Mouse (Mus musculus): ENCODE measurements at regions not wholly inside any gene's neighbourhood (a gene's known extent, or its start where the extent isn't known, plus 50 kb on each side); places are given as distances from the start of the nearest gene placed in this dataset.

DNA sequence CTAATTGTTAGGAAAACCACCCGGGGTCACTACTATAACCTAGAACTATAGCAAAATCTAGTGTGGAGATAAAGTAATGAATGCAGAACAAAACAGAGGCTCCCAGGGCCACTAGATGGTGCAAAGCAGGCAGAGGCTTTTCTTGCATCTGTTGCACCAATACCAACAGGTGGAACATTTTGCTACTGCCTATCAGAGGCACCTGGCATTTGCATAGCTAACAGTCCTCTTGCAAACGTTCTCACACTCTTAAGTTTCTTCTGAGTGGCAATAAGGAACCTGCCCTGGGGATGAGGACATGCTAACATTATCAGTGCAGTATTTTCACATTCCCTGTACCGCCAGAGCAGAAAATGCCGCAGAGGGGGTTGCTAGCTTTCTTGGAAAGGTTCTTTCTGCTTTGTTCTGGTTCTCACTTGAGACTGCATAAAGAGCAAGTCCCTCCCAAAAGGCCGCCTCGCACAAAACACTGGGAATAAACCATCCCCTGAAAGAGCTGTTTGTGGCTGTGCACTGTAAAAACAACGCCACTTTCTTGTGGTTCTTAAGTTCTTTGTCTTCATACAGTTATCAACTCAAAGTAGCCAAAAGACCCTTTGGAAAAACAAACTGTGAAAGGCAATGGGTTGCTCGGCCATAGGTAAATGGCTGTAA is 193.2 kb upstream of the Smim15 start:
- TF ChIP-seq EP300 (IDR thresholded peaks at IDR 0.05; ENCODE audit: low read depth in 1 of 2, low read length in 2 of 2): no peak
- TF ChIP-seq USF1 (IDR thresholded peaks at IDR 0.05; ENCODE audit: low read depth, low read length): no peak
- no peak for TF ChIP-seq RCOR1 (IDR thresholded peaks at IDR 0.05; ENCODE audit: low read depth, low read length)
- TF ChIP-seq JUND (IDR thresholded peaks at IDR 0.05; ENCODE audit: low read depth, low read length): no peak
- TF ChIP-seq CHD2 (IDR thresholded peaks at IDR 0.05; ENCODE audit: low read length): no peak
- TF ChIP-seq POLR2AphosphoS2 (IDR thresholded peaks at IDR 0.05; ENCODE audit: low read length): no peak
- no peak for TF ChIP-seq CTCF (IDR thresholded peaks at IDR 0.05 in 2 of 3, conservative IDR thresholded peaks at IDR 0.05 in 1 of 3; ENCODE audit: control insufficient read depth in 1 of 3, insufficient read depth in 1 of 3, low read depth in 2 of 3, low read length in 3 of 3, poor library complexity in 1 of 3, severe bottlenecking in 1 of 3)
- TF ChIP-seq TBP (IDR thresholded peaks at IDR 0.05; ENCODE audit: low read depth, low read length): no peak
- Histone ChIP-seq H3K36me3 (ENCODE audit: control insufficient read depth in 1 of 2, insufficient read depth in 2 of 2, low read length in 2 of 2) (peaks cover 0 to 8% of the 10 kb centered on the region in 2 experiments; a peak in 2 of 4 replicates), H3K79me2 (ENCODE audit: control insufficient read depth, insufficient read depth, low read length, poor library complexity) (peaks cover 2% of the 10 kb centered on the region; the same call in 1 of the 2 replicates), H3K27me3 (ENCODE audit: control insufficient read depth in 1 of 2, insufficient read depth in 2 of 2, low read length in 2 of 2) (no peaks in the 10 kb centered on the region), H3K27ac (ENCODE audit: control insufficient read depth, low read depth, low read length) (no peak overlapping the region), H3K4me1 (ENCODE audit: control insufficient read depth in 1 of 2, insufficient read depth in 2 of 2, low read length in 2 of 2) (peaks cover 6 to 11% of the 10 kb centered on the region in 2 experiments), H3K9ac (ENCODE audit: control insufficient read depth, low read depth, low read length, poor library complexity, severe bottlenecking) (no peak overlapping the region), H3K9me3 (replicated peaks; ENCODE audit: insufficient read depth, low read length) (no peaks in the 10 kb centered on the region), H3K4me3 (ENCODE audit: control insufficient read depth in 1 of 2, insufficient read depth in 1 of 2, low read depth in 2 of 2, low read length in 2 of 2) (no peak overlapping the region)
- DNase-seq (ENCODE audit: low read depth, low spot score): no peak

DNA sequence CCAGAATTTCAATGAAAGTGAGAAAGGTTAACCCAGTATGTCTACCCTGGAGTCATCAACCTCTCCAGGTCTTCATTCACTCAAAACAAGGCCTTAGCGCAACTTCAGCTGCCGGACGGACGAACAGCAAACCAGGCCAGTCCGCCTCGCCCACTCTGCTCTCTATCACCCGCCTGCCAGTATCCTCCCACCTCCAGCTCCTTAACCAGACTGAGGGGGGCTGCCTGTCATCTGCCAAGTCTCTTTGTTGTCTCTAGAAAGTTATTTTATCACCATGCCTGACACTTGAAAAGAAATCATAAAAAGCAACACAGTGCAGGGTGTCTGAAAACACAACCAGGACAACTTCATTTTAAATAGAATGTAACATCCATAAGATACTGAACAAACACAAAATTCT is 195.4 kb upstream of the Smim15 start:
- no peaks in the 10 kb centered on the region for H3K9me3 ChIP-seq (replicated peaks; ENCODE audit: insufficient read depth, low read length)
- TF ChIP-seq NELFE (IDR thresholded peaks at IDR 0.05; ENCODE audit: low read depth, low read length) (no peak), TBP (IDR thresholded peaks at IDR 0.05; ENCODE audit: low read depth, low read length) (no peak), POLR2AphosphoS2 (IDR thresholded peaks at IDR 0.05; ENCODE audit: low read length) (no peak), ELF1 (IDR thresholded peaks at IDR 0.05; ENCODE audit: low read depth, low read length) (no peak), ETS1 (IDR thresholded peaks at IDR 0.05; ENCODE audit: low read depth, low read length) (no peak), ZKSCAN1 (IDR thresholded peaks at IDR 0.05; ENCODE audit: low read depth, low read length) (no peak), CTCF (IDR thresholded peaks at IDR 0.05 in 2 of 3, conservative IDR thresholded peaks at IDR 0.05 in 1 of 3; ENCODE audit: control insufficient read depth in 1 of 3, insufficient read depth in 1 of 3, low read depth in 2 of 3, low read length in 3 of 3, poor library complexity in 1 of 3, severe bottlenecking in 1 of 3) (no peak), MAFK (IDR thresholded peaks at IDR 0.05; ENCODE audit: borderline replicate concordance, low read depth, low read length) (no peak), USF2 (IDR thresholded peaks at IDR 0.05; ENCODE audit: borderline replicate concordance in 1 of 2, insufficient read depth in 1 of 2, low read depth in 1 of 2, low read length in 2 of 2) (no peak), TAL1 (IDR thresholded peaks at IDR 0.05; ENCODE audit: low read length) (no peak), GABPA (IDR thresholded peaks at IDR 0.05; ENCODE audit: low read depth, low read length) (no peak)
- peaks cover 0 to 18% of the 10 kb centered on the region in 2 experiments; a peak in 2 of 4 replicates for H3K36me3 ChIP-seq (ENCODE audit: control insufficient read depth in 1 of 2, insufficient read depth in 2 of 2, low read length in 2 of 2)
- H3K27me3 ChIP-seq (ENCODE audit: control insufficient read depth in 1 of 2, insufficient read depth in 2 of 2, low read length in 2 of 2): no peaks in the 10 kb centered on the region
- H3K9ac ChIP-seq (ENCODE audit: control insufficient read depth, low read depth, low read length, poor library complexity, severe bottlenecking): no peak overlapping the region
- peak overlapping the region in 1 of 2 experiments; percentile 21; a peak in 2 of 4 replicates for H3K4me3 ChIP-seq (ENCODE audit: control insufficient read depth in 1 of 2, insufficient read depth in 1 of 2, low read depth in 2 of 2, low read length in 2 of 2)
- peaks cover 19 to 25% of the 10 kb centered on the region in 2 experiments for H3K4me1 ChIP-seq (ENCODE audit: control insufficient read depth in 1 of 2, insufficient read depth in 2 of 2, low read length in 2 of 2)
- DNase-seq (ENCODE audit: low read depth, low spot score): no peak
- H3K27ac ChIP-seq (ENCODE audit: control insufficient read depth, low read depth, low read length): no peak overlapping the region
- peaks cover 2% of the 10 kb centered on the region; the same call in 1 of the 2 replicates for H3K79me2 ChIP-seq (ENCODE audit: control insufficient read depth, insufficient read depth, low read length, poor library complexity)
